Mouse (Mus musculus) CH12.LX (cell line): ENCODE data around the gene Ttc36.

Experiments
- CHD2 ChIP-seq: IDR thresholded peaks from 2 replicates; pipeline ENCODE4 v1.6.1; 2011; ENCODE audit warnings: low read length, improper control_type of control experiment
- CTCF ChIP-seq, 2 experiments: IDR thresholded peaks in 1 of 2; conservative IDR thresholded peaks in 1 of 2; 2 replicates each; pipeline ENCODE4 v1.5.1; 2011 to 2012; ENCODE audit warnings: low read depth in 2 of 2, low read length in 2 of 2, improper control_type of control experiment in 1 of 2, inconsistent platforms in 1 of 2, mild to moderate bottlenecking in 1 of 2, moderate library complexity in 1 of 2
- ELF1 ChIP-seq: IDR thresholded peaks from 2 replicates; pipeline ENCODE4 v1.6.1; 2014; ENCODE audit warnings: low read depth, mild to moderate bottlenecking, inconsistent platforms, low read length, improper control_type of control experiment
- MAZ ChIP-seq: IDR thresholded peaks from 2 replicates; pipeline ENCODE4 v1.6.1; 2012; ENCODE audit warnings: low read depth, mild to moderate bottlenecking, inconsistent platforms, low read length, improper control_type of control experiment, moderate library complexity
- NRF1 ChIP-seq: IDR thresholded peaks from 2 replicates; pipeline ENCODE4 v1.6.1; 2014; ENCODE audit warnings: low read depth, mild to moderate bottlenecking, inconsistent platforms, low read length, improper control_type of control experiment, moderate library complexity
- POLR2A ChIP-seq: IDR thresholded peaks from 2 replicates; pipeline ENCODE4 v1.6.1; 2011; ENCODE audit warnings: low read depth, mild to moderate bottlenecking, improper control_type of control experiment, low read length
- TBP ChIP-seq: conservative IDR thresholded peaks from 2 replicates; pipeline ENCODE4 v1.6.1; 2011; ENCODE audit warnings: low read depth, low read length, improper control_type of control experiment
- USF1 ChIP-seq: IDR thresholded peaks from 2 replicates; pipeline ENCODE4 v1.6.1; 2014; ENCODE audit warnings: low read depth, mild to moderate bottlenecking, inconsistent platforms, low read length, improper control_type of control experiment
- USF2 ChIP-seq: conservative IDR thresholded peaks from 2 replicates; pipeline ENCODE4 v1.6.1; 2011; ENCODE audit warnings: low read depth, low read length, improper control_type of control experiment

- TF ChIP-seq CTCF (conservative IDR thresholded peaks at IDR 0.05 in 1 of 2, IDR thresholded peaks at IDR 0.05 in 1 of 2; ENCODE audit: low read depth in 2 of 2, low read length in 2 of 2) (no peak), TBP (no peak), ELF1 (no peak), USF1 (no peak), NRF1 (no peak), MAZ (no peak), CHD2 (no peak), POLR2A (no peak), USF2 (no peak)
These were observed 1.2 kb downstream of the Ttc36 start for GRCm38 (mm10) chr9:44801669-44802068.
